Mouse (Mus musculus) forebrain, embryonic 16.5 days (tissue): ENCODE results near the gene Chrm3. TPM values are rescaled to one million over a fixed set of nuclear protein-coding genes. Genes with fewer than 3 reads are reported as not detected.
A peak's percentile ranks its signal among the peaks of the same experiment; 100 is the strongest.

Experiments
- ATAC-seq: fragments of 200-750 bp; cut with Nextera tagmentation; 2 replicates; pipeline ENCODE4 v1.8.0; 2017; ENCODE audit warnings: mild to moderate bottlenecking, moderate library complexity
- H3K27ac ChIP-seq: fragments of 300-500 bp; sonication (generic); 2 replicates; pipeline ENCODE4 v1.5.1; 2014; ENCODE audit warnings: low read length, control low read depth
- H3K27me3 ChIP-seq: fragments of 300-500 bp; sonication (generic); replicated peaks from 2 replicates; pipeline ENCODE4 v1.6.1; 2014; ENCODE audit warnings: low read length; ENCODE audit not compliant: control insufficient read depth, insufficient read depth
- H3K36me3 ChIP-seq: fragments of 300-500 bp; sonication (generic); 2 replicates; pipeline ENCODE4 v1.6.1; 2014; ENCODE audit not compliant: control insufficient read depth, insufficient read depth
- H3K4me1 ChIP-seq: fragments of 300-500 bp; sonication (generic); replicated peaks from 2 replicates; pipeline ENCODE4 v1.6.1; 2014; ENCODE audit warnings: low read length; ENCODE audit not compliant: control insufficient read depth, insufficient read depth
- H3K4me2 ChIP-seq: fragments of 300-500 bp; sonication (generic); 2 replicates; pipeline ENCODE4 v1.6.1; 2014; ENCODE audit warnings: mild to moderate bottlenecking, low read length, control low read depth
- H3K4me3 ChIP-seq: fragments of 300-500 bp; sonication (generic); replicated peaks from 2 replicates; pipeline ENCODE4 v1.5.1; 2014; ENCODE audit warnings: mild to moderate bottlenecking, low read length, control low read depth
- H3K9ac ChIP-seq: fragments of 300-500 bp; sonication (generic); replicated peaks from 2 replicates; pipeline ENCODE4 v1.6.1; 2014; ENCODE audit warnings: low read depth, low read length, control low read depth
- H3K9me3 ChIP-seq: fragments of 300-500 bp; sonication (generic); 2 replicates; pipeline ENCODE4 v1.6.1; 2016; ENCODE audit warnings: low read length; ENCODE audit not compliant: control insufficient read depth
- WGBS: fragments of 180-500 bp; shearing (Covaris S2); extraction: QIAGEN DNeasy Blood & Tissue Kit; methylation state at CpG from one replicate; pipeline ENCODE4 v1.1.7; 2014; 5-methylcytosine and 5-hydroxymethylcytosine counted together
- polyA plus RNA-seq: library from polyadenylated mRNA; unstranded; fragments of >200 nt; fragmentation: Nextera tagmentation; extraction: Ambion mirVana; gene quantifications from 2 replicates; pipeline ENCODE4 v1.2.1, GENCODE M21; 2015

Gene Chrm3
- polyA plus RNA-seq, 1 experiment from 2014 or later, result 2.2 TPM

GRCm38 (mm10) chr13:9940186-9940585, 420.5 kb downstream of the Chrm3 start:
- ATAC-seq, result no peak
- no peaks in the 10 kb centered on the region for H3K4me1 ChIP-seq
- H3K9me3 ChIP-seq, result no peaks in the 10 kb centered on the region
- no peaks in the 10 kb centered on the region for H3K36me3 ChIP-seq
- no peak overlapping the region for H3K9ac ChIP-seq
- H3K27ac ChIP-seq, result no peak overlapping the region
- no peaks in the 10 kb centered on the region for H3K27me3 ChIP-seq
- H3K4me3 ChIP-seq, result no peak overlapping the region
- WGBS, result 82% methylated on average over 1 of the region's 1 CpGs
- H3K4me2 ChIP-seq, result no peak overlapping the region

GRCm38 (mm10) chr13:9938798-9939485, 421.7 kb downstream of the Chrm3 start:
- no peaks in the 10 kb centered on the region for H3K9me3 ChIP-seq
- H3K27ac ChIP-seq, result no peak overlapping the region
- H3K4me2 ChIP-seq, result no peak overlapping the region
- no peak overlapping the region for H3K9ac ChIP-seq
- H3K4me3 ChIP-seq, result no peak overlapping the region
- no peaks in the 10 kb centered on the region for H3K4me1 ChIP-seq
- 53% methylated on average over 3 of the region's 3 CpGs for WGBS
- H3K27me3 ChIP-seq, result no peaks in the 10 kb centered on the region
- no peaks in the 10 kb centered on the region for H3K36me3 ChIP-seq
- no peak for ATAC-seq

- no peaks in the 10 kb centered on the region for H3K36me3 ChIP-seq
- no peak overlapping the region for H3K9ac ChIP-seq
- 40% methylated on average over 4 of the region's 4 CpGs for WGBS
- H3K27ac ChIP-seq, result no peak overlapping the region
- no peak for ATAC-seq
- H3K27me3 ChIP-seq, result no peaks in the 10 kb centered on the region
- no peaks in the 10 kb centered on the region for H3K9me3 ChIP-seq
- H3K4me3 ChIP-seq, result no peak overlapping the region
- no peak overlapping the region for H3K4me2 ChIP-seq
- peaks cover 3% of the 10 kb centered on the region; the same call in 1 of the 2 replicates for H3K4me1 ChIP-seq
Measured at GRCm38 (mm10) chr13:9932714-9933113, 427.9 kb downstream of the Chrm3 start.

DNA sequence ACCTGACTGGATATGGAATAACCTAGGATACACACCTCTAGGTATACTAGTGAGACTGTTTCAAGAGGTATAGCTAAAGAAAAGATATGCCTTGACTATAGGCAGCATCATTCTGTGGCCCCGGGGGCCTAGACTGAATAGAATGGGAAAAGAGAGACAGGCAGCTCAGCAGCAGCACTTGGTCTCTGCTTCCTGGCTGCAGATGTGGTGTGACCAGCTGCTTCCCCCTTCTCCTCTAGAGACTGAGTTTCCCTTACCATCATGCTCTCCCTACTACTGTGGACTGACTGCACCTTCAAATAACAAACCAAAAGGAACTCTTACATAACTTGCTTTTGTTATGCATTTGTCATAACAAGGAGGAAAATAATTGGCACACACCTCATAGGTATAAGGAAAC, 430.0 kb downstream of the Chrm3 start:
- WGBS, result 74% methylated on average over 1 of the region's 1 CpGs
- H3K4me3 ChIP-seq, result no peak overlapping the region
- no peaks in the 10 kb centered on the region for H3K9me3 ChIP-seq
- H3K36me3 ChIP-seq, result no peaks in the 10 kb centered on the region
- no peak for ATAC-seq
- no peak overlapping the region for H3K27ac ChIP-seq
- no peaks in the 10 kb centered on the region for H3K27me3 ChIP-seq
- peaks cover 3% of the 10 kb centered on the region; the same call in 1 of the 2 replicates for H3K4me1 ChIP-seq
- H3K9ac ChIP-seq, result no peak overlapping the region
- H3K4me2 ChIP-seq, result no peak overlapping the region

DNA sequence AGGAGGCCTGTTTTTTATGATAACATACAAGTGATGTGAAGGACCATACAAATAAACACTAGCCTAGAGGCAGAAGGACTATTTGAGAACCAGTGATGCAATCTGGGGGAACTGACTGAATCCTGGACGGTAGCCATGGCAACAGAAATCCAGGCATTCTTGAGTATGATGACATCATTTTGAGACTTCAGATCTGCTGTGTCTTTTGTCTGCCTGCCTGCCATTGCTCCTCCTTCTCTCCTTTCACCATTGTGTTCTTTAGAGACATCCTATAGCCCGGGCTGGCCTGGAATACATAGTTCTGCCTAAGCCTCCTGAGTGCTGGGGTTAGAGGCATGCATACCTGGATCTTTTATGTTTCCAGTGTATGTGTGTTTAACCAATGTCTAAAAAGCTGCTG, 430.7 kb downstream of the Chrm3 start:
- Histone ChIP-seq H3K9me3 (no peaks in the 10 kb centered on the region), H3K27me3 (no peaks in the 10 kb centered on the region), H3K4me3 (no peak overlapping the region), H3K36me3 (no peaks in the 10 kb centered on the region), H3K27ac (no peak overlapping the region), H3K4me2 (no peak overlapping the region), H3K4me1 (peaks cover 3% of the 10 kb centered on the region; the same call in 1 of the 2 replicates), H3K9ac (no peak overlapping the region)
- 10% methylated on average over 2 of the region's 2 CpGs for WGBS
- peak; percentile 82 for ATAC-seq

GRCm38 (mm10) chr13:9921150-9921549, 439.5 kb downstream of the Chrm3 start:
- Histone ChIP-seq H3K4me2 (no peak overlapping the region), H3K4me1 (no peaks in the 10 kb centered on the region), H3K27me3 (no peaks in the 10 kb centered on the region), H3K4me3 (no peak overlapping the region), H3K9me3 (no peaks in the 10 kb centered on the region), H3K36me3 (no peaks in the 10 kb centered on the region), H3K27ac (no peak overlapping the region), H3K9ac (no peak overlapping the region)
- no peak for ATAC-seq
- 80% methylated on average over 1 of the region's 1 CpGs for WGBS

- H3K4me3 ChIP-seq, result no peak overlapping the region
- ATAC-seq, result no peak
- H3K36me3 ChIP-seq, result no peaks in the 10 kb centered on the region
Measured at GRCm38 (mm10) chr13:9912697-9913096, 447.9 kb downstream of the Chrm3 start.

GRCm38 (mm10) chr13:9908707-9909106, 451.9 kb downstream of the Chrm3 start:
- H3K4me2 ChIP-seq, result no peak overlapping the region
- no peak for ATAC-seq
- no peak overlapping the region for H3K4me3 ChIP-seq
- H3K36me3 ChIP-seq, result no peaks in the 10 kb centered on the region
- no peak overlapping the region for H3K9ac ChIP-seq
- 86% methylated on average over 2 of the region's 2 CpGs for WGBS
- no peaks in the 10 kb centered on the region for H3K4me1 ChIP-seq
- no peak overlapping the region for H3K27ac ChIP-seq
- H3K27me3 ChIP-seq, result no peaks in the 10 kb centered on the region
- H3K9me3 ChIP-seq, result peaks cover 4% of the 10 kb centered on the region; the same call in 1 of the 2 replicates

More at GRCm38 (mm10) chr13:9912697-9913096, 447.9 kb downstream of the Chrm3 start:
- Histone ChIP-seq H3K27ac (no peak overlapping the region), H3K27me3 (no peaks in the 10 kb centered on the region), H3K4me1 (no peaks in the 10 kb centered on the region), H3K9me3 (no peaks in the 10 kb centered on the region), H3K4me2 (no peak overlapping the region), H3K9ac (no peak overlapping the region)
- WGBS, result 92% methylated on average over 4 of the region's 4 CpGs

DNA sequence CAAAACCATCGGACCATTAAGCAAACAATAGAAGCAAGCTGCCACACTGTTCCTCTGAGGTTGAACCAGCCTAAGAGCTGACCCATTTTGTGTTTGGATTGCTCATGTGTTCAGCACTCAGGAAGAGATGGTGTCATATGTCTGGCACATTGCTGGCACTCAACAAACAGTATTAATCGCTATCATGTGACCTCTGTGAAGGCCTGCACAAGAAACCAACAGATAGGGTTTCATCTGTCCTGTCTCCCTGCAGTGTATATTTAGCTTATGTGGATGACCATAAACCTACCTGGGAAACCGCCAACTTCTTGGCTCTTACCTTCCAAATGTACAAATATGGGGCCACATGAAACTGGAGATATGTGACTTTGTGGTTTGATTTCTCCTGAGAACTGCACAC, 453.4 kb downstream of the Chrm3 start:
- Histone ChIP-seq H3K27me3 (no peaks in the 10 kb centered on the region), H3K4me2 (no peak overlapping the region), H3K4me1 (no peaks in the 10 kb centered on the region), H3K4me3 (no peak overlapping the region), H3K36me3 (no peaks in the 10 kb centered on the region), H3K9me3 (peaks cover 6% of the 10 kb centered on the region; the same call in 1 of the 2 replicates), H3K9ac (no peak overlapping the region), H3K27ac (no peak overlapping the region)
- no peak for ATAC-seq
- WGBS, result 79% methylated on average over 3 of the region's 3 CpGs

DNA sequence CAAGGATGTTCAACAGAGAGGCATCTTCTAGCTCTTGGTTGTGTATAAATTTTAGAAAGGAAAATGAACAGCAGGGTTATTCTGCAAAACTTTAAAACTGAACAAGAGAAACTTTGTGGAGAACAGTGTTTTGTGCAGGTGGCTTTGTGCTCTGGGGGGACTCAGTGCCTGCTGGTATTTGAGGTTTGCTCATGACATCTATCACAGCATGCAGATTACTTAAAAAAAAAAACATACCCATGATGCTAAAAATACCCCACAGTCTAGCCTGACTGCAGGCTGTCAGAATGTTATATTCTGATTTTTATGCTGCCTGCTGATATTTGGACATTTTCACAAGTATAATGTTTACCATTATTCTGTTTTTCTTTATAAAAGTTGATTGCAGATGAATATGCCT, 456.2 kb downstream of the Chrm3 start:
- Histone ChIP-seq H3K4me1 (no peaks in the 10 kb centered on the region), H3K4me2 (no peak overlapping the region), H3K27me3 (no peaks in the 10 kb centered on the region), H3K36me3 (no peaks in the 10 kb centered on the region), H3K27ac (no peak overlapping the region), H3K9me3 (peaks cover 6% of the 10 kb centered on the region; the same call in 1 of the 2 replicates), H3K9ac (no peak overlapping the region), H3K4me3 (no peak overlapping the region)
- no peak for ATAC-seq
